Mouse (Mus musculus) ES-Bruce4 (cell line): ENCODE measurements around the gene Nfib.

ENCODE experiments used
- CTCF ChIP-seq: IDR thresholded peaks from one replicate; pipeline ENCODE4 v1.8.1; 2011; ENCODE audit warnings: low read depth, low read length
- EP300 ChIP-seq: IDR thresholded peaks from 2 replicates; pipeline ENCODE4 v1.6.1; 2011; ENCODE audit warnings: low read depth, low read length; ENCODE audit not compliant: insufficient read depth
- POLR2A ChIP-seq: IDR thresholded peaks from one replicate; pipeline ENCODE4 v1.8.1; 2011; ENCODE audit warnings: low read length; ENCODE audit not compliant: insufficient read depth

DNA sequence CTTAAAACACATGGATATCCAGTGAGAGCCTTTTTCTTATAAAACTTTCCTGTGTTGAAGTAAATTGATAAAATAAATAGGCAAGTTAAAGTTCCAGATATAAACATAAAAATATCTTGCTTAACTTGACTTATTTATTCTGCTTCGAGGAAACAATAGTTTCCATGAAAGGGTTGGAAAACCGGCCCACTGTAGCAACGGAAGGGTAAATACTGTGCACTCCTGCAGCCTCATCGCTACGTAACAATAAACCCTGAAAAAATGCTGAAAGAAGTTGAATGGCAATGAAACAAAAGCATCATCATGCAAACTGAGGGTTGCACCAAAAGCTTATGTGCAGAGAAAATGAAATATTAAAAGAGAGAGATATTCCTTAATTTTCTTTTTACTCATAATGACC is 203.5 kb downstream of the Nfib start:
- TF ChIP-seq POLR2A (no peak), CTCF (no peak), EP300 (no peak)
